Mouse (Mus musculus): Measurements from ENCODE around the gene Apol6. TPM values are rescaled to one million over a fixed set of nuclear protein-coding genes. Genes with fewer than 3 reads are reported as not detected.

Gene Apol6
- total and polyA plus RNA-seq, 2 experiments from 2014 or later = 0.19 TPM; not detected in 1

GRCm38 (mm10) chr15:77068439-77068861 lies 23.9 kb downstream of the Apol6 start:
- DNase-seq = no peak
- H3K9me3 ChIP-seq (ENCODE audit: low read length) = no peaks in the 10 kb centered on the region
- H3K36me3 ChIP-seq (ENCODE audit: insufficient read depth) = no peaks in the 10 kb centered on the region
- WGBS = 50% methylated on average over 3 of the region's 3 CpGs
- H3K9ac ChIP-seq = no peak overlapping the region
- H3K4me3 ChIP-seq (ENCODE audit: low read depth, low read length) = no peak overlapping the region
- H3K4me1 ChIP-seq (ENCODE audit: insufficient read depth) = 0 out of 2 replicates have a peak, but pooled peaks cover 11% of the 10 kb centered on the region
- H3K27me3 ChIP-seq (ENCODE audit: insufficient read depth, low read length) = no peaks in the 10 kb centered on the region
- ATAC-seq = no peak
- H3K27ac ChIP-seq (ENCODE audit: low read depth, low read length) = 0 out of 2 replicates have a peak overlapping the region, but pooled peaks have one; percentile 1
- no peak for TF ChIP-seq CTCF (IDR thresholded peaks at IDR 0.05; ENCODE audit: low read depth)
- H3K4me2 ChIP-seq (ENCODE audit: low read depth) = no peak overlapping the region

- Histone ChIP-seq H3K36me3 (ENCODE audit: insufficient read depth) (no peaks in the 10 kb centered on the region), H3K4me3 (ENCODE audit: low read depth, low read length) (no peak overlapping the region), H3K27ac (ENCODE audit: low read depth, low read length) (no peak overlapping the region), H3K9ac (no peak overlapping the region), H3K27me3 (ENCODE audit: insufficient read depth, low read length) (no peaks in the 10 kb centered on the region), H3K4me2 (ENCODE audit: low read depth) (no peak overlapping the region), H3K9me3 (ENCODE audit: low read length) (no peaks in the 10 kb centered on the region), H3K4me1 (ENCODE audit: insufficient read depth) (0 out of 2 replicates have a peak, but pooled peaks cover 11% of the 10 kb centered on the region)
- no peak for TF ChIP-seq CTCF (IDR thresholded peaks at IDR 0.05; ENCODE audit: low read depth)
- WGBS = 90% methylated on average over 3 of the region's 3 CpGs
- ATAC-seq = no peak
- DNase-seq = no peak
Measured at GRCm38 (mm10) chr15:77069019-77069418, 24.5 kb downstream of the Apol6 start.

GRCm38 (mm10) chr15:77070745-77071268 lies 26.3 kb downstream of the Apol6 start:
- 90% methylated on average over 11 of the region's 11 CpGs for WGBS
- 0 out of 2 replicates have a peak overlapping the region, but pooled peaks have one; percentile 29 for H3K27ac ChIP-seq (ENCODE audit: low read depth, low read length)
- ATAC-seq = no peak

GRCm38 (mm10) chr15:77071501-77071900 lies 27.0 kb downstream of the Apol6 start:
- H3K4me1 ChIP-seq (ENCODE audit: insufficient read depth) = 0 out of 2 replicates have a peak, but pooled peaks cover 11% of the 10 kb centered on the region
- no peaks in the 10 kb centered on the region for H3K9me3 ChIP-seq (ENCODE audit: low read length)
- H3K9ac ChIP-seq = no peak overlapping the region
- peak; percentile 66 for TF ChIP-seq CTCF (IDR thresholded peaks at IDR 0.05; ENCODE audit: low read depth)
- 24% methylated on average over 10 of the region's 10 CpGs for WGBS
- ATAC-seq (peak; percentile 77), DNase-seq (peak; percentile 66)
- no peak overlapping the region for H3K27ac ChIP-seq (ENCODE audit: low read depth, low read length)
- H3K27me3 ChIP-seq (ENCODE audit: insufficient read depth, low read length) = no peaks in the 10 kb centered on the region
- no peak overlapping the region for H3K4me3 ChIP-seq (ENCODE audit: low read depth, low read length)
- peak overlapping the region; percentile 23; the same call in 1 of the 2 replicates for H3K4me2 ChIP-seq (ENCODE audit: low read depth)
- H3K36me3 ChIP-seq (ENCODE audit: insufficient read depth) = peaks cover 2% of the 10 kb centered on the region; the same call in 1 of the 2 replicates

More at GRCm38 (mm10) chr15:77070745-77071268, 26.3 kb downstream of the Apol6 start:
- no peaks in the 10 kb centered on the region for H3K27me3 ChIP-seq (ENCODE audit: insufficient read depth, low read length)
- no peak overlapping the region for H3K9ac ChIP-seq
- no peaks in the 10 kb centered on the region for H3K36me3 ChIP-seq (ENCODE audit: insufficient read depth)
- no peak overlapping the region for H3K4me2 ChIP-seq (ENCODE audit: low read depth)
- H3K4me1 ChIP-seq (ENCODE audit: insufficient read depth) = 0 out of 2 replicates have a peak, but pooled peaks cover 11% of the 10 kb centered on the region
- DNase-seq = no peak
- H3K9me3 ChIP-seq (ENCODE audit: low read length) = no peaks in the 10 kb centered on the region
- no peak for TF ChIP-seq CTCF (IDR thresholded peaks at IDR 0.05; ENCODE audit: low read depth)
- H3K4me3 ChIP-seq (ENCODE audit: low read depth, low read length) = no peak overlapping the region

GRCm38 (mm10) chr15:77072556-77073163 lies 28.1 kb downstream of the Apol6 start:
- no peak overlapping the region for H3K27ac ChIP-seq (ENCODE audit: low read depth, low read length)
- no peak for ATAC-seq
- no peak overlapping the region for H3K4me2 ChIP-seq (ENCODE audit: low read depth)
- TF ChIP-seq CTCF (IDR thresholded peaks at IDR 0.05; ENCODE audit: low read depth) = no peak
- no peaks in the 10 kb centered on the region for H3K27me3 ChIP-seq (ENCODE audit: insufficient read depth, low read length)
- DNase-seq = no peak
- H3K4me3 ChIP-seq (ENCODE audit: low read depth, low read length) = no peak overlapping the region
- H3K36me3 ChIP-seq (ENCODE audit: insufficient read depth) = peaks cover 14% of the 10 kb centered on the region
- H3K9me3 ChIP-seq (ENCODE audit: low read length) = no peaks in the 10 kb centered on the region
- 55% methylated on average over 4 of the region's 4 CpGs for WGBS
- 0 out of 2 replicates have a peak, but pooled peaks cover 11% of the 10 kb centered on the region for H3K4me1 ChIP-seq (ENCODE audit: insufficient read depth)
- no peak overlapping the region for H3K9ac ChIP-seq

- Histone ChIP-seq H3K4me3 (ENCODE audit: low read depth, low read length) (no peak overlapping the region), H3K4me2 (ENCODE audit: low read depth) (no peak overlapping the region), H3K27ac (ENCODE audit: low read depth, low read length) (no peak overlapping the region), H3K4me1 (ENCODE audit: insufficient read depth) (0 out of 2 replicates have a peak, but pooled peaks cover 3% of the 10 kb centered on the region), H3K9ac (no peak overlapping the region), H3K27me3 (ENCODE audit: insufficient read depth, low read length) (no peaks in the 10 kb centered on the region), H3K9me3 (ENCODE audit: low read length) (no peaks in the 10 kb centered on the region), H3K36me3 (ENCODE audit: insufficient read depth) (peaks cover 26% of the 10 kb centered on the region)
- 86% methylated on average over 3 of the region's 3 CpGs for WGBS
- no peak for DNase-seq
- TF ChIP-seq CTCF (IDR thresholded peaks at IDR 0.05; ENCODE audit: low read depth) = no peak
- ATAC-seq = no peak
Measured at GRCm38 (mm10) chr15:77076523-77076922, 32.0 kb downstream of the Apol6 start.

- H3K4me2 ChIP-seq (ENCODE audit: low read depth) = no peak overlapping the region
- H3K27me3 ChIP-seq (ENCODE audit: insufficient read depth, low read length) = no peaks in the 10 kb centered on the region
- TF ChIP-seq CTCF (IDR thresholded peaks at IDR 0.05; ENCODE audit: low read depth) = no peak
- H3K4me3 ChIP-seq (ENCODE audit: low read depth, low read length) = no peak overlapping the region
- H3K4me1 ChIP-seq (ENCODE audit: insufficient read depth) = no peaks in the 10 kb centered on the region
- no peak for ATAC-seq
- no peak overlapping the region for H3K9ac ChIP-seq
- peaks cover 36% of the 10 kb centered on the region for H3K36me3 ChIP-seq (ENCODE audit: insufficient read depth)
- H3K9me3 ChIP-seq (ENCODE audit: low read length) = no peaks in the 10 kb centered on the region
- no peak overlapping the region for H3K27ac ChIP-seq (ENCODE audit: low read depth, low read length)
- WGBS = 92% methylated on average over 9 of the region's 9 CpGs
- no peak for DNase-seq
Measured at GRCm38 (mm10) chr15:77077906-77078305, 33.4 kb downstream of the Apol6 start.

Data from forebrain, postnatal 0 days (tissue).